Mouse (Mus musculus): Measurements from ENCODE around the gene Fbxw9.

Fbxw9 gene

DNA sequence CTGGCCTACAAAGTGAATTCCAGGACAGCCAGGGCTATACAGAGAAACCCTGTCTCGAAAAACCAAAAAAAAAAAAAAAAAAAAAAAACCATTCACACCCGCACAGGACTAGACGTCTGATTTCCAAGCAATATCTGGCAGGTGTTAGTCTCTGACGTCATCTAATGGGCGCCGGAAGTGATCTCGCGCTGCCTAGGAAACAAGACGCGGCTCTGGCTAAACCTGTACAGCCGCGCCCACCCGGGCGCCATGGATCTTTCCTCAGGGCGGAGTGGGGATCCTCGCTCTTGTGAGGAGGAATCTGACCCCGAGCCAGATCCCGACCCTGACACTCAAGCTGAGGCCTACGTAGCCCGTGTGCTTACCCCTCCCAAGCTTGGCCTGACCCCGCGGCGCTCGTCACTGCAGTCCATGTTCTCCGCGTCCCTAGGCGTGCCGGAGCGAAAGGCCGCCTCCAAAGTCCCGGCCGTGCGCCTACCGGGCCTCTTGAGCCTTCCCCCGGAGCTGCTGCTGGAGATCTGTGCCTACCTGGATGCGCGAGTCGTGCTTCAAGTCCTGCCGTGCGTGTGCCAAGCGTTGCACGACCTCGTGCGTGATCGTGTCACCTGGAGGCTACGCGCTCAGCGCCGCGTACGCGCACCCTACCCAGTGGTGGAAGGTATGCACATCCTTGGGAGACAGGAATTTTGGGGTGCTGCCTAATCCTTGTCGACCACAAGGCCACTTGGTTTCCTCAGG, at the start of gene Fbxw9:
Fbxw9 (plus strand) TSS at position 177 of the 738 bp plus-strand sequence.
- DNase-seq, result peak; percentile 83

DNA sequence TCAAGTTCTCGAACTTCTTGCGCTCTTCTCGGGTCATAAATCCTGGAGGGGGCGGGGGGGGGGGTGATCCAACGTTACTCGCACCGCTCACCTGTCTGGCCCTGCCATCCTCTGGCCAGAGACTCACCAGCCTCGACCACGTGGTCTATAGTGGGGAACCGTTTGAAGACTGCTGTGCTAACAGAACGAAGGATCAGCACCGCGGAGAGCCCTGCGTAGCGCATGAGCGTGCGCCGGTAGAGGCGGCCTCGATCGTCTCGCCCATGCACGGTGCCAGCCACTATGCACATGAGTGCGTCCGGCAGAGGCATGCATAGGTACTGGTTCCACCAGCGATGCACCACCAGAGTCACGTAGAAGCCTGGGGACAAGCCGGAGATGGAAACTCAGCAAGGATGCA, 48.6 kb upstream of the Fbxw9 start:
- no peak for DNase-seq

DNA sequence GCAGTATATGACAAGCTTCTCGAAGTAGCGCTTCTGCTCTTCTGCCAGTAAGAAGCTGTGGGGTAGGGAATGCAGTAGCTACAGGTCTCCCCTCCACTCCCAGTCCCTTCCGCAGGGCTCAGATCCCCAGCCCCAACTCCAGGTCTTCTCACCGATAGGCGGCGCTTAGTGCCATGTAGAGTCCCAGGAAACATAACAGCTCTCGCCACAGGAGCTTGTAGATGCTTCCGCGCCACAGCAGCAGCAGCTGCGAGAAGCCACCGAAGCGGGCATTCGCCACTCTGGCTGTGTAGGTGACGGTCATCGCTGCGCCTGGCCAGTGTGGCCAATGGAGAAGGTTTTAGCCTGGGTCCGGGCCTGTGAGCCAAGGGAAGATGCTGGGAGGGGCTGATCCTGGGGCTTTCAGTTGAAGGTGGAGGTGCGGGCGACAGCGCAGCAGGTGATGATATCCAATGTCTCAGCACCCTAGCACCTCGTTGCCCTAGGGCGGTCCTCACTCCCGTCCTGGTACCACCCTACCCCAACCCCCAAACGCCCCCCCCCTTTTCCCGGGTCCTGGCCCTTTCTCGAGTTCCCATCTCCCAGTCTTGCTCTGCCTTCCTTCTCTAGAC, 46.5 kb upstream of the Fbxw9 start:
- DNase-seq, result peak; percentile 71

DNA sequence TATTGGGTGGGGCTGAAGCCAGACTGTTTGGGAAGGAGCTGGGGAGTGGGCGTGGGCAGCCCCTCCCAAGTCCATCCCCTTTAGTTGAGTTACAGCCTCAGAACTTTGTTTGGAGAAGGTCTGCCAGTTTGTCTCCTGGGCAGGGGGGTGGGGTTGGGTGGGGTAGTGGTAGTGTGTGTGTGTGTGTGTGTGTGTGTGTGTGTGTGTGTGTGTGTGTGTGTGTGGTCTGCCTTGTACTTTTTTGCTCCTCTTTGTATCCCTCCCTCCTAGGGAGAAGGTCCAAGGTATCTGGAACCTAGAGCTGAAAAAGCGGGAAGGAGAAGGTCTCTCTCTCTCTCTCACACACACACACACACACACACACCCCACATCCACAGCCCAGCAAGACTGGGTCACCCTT, 45.4 kb upstream of the Fbxw9 start, which contains the start of gene Best2:
Best2 (minus strand) TSS at position 101 of the 400 bp plus-strand sequence.
- no peak for DNase-seq

DNA sequence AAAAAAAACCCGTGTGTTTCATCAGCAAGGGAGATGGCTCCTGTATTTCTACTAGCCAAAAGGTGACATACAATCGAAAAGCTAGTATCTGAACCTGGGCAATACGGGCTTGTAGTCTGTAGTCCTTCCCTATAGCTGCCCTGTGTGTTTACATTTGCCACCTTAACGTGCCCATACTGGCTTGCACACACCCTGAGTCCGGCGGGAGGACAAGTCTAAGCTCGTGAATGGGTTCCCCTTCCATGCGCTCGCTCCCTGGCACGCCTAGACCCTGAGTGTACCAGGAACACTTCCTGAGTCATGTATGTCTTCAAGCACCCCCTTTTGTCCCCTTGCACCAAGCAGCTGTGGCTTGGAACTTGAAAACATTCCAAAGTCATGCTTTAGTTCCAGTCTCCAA, 43.1 kb upstream of the Fbxw9 start:
- no peak for DNase-seq

DNA sequence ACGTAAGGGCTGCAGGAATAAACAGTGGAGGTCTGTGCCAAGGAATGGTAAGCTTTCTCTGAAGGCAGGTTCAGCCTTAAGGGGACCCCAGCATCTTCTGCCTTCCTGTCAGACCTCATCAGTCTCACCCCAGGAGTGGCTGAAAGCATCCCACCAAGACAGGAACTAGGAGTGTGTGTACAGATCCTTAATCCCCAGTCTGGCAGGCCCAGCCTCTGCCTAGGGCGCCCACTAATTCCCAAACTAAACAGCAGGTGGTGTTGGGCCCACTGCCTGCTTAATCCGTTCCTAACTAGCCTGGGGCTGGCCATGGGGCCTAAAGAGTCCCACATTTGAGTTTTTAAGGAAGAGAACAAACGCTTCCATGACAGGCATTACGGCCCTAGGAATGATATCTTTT, 42.6 kb upstream of the Fbxw9 start:
- DNase-seq, result no peak

DNA sequence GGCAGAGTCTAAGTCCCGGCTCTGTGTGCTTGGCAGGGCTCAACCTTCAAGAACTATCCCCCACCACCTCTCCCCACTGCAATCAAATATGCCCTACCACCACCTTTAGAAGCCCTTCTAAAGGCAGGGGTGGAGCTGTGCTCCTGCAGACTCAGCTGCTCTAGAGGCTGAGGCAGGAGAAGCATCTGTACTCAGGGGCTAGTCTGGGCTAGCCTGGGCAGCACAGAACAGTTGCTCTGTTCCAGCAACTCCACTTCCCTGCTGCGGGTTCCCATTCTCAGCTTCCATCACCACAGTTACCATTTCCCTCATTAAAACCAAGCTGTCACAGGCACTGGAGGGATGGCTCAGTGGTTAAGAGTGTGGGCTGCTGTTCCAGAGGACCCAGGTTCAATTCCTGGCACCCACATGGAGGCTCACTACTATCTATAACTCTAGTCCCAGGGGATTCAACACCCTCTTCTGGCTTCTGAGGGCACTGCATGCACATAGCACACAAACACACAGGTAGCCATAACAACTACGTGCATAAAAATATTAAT, 38.3 kb upstream of the Fbxw9 start:
- no peak for DNase-seq

DNA sequence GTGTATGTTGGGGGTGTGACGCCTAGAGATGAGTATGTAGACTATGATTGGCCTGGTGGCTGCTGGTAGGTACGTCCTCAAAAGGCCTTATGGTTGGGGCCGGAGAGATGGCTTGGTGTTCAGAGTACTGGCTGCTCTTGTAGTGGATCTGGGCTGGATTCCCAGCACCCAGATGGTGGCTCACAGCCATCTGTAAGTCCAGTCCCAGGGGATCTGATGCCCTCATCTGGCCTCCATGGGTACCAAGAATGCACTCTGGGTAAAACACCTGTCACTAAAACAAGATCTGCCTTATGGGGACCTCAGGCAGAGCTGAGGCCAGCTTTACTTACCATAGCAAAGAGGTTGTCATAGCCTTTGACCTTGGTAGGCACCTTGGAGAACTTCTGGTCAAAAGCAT, 36.0 kb upstream of the Fbxw9 start:
- no peak for DNase-seq

DNA sequence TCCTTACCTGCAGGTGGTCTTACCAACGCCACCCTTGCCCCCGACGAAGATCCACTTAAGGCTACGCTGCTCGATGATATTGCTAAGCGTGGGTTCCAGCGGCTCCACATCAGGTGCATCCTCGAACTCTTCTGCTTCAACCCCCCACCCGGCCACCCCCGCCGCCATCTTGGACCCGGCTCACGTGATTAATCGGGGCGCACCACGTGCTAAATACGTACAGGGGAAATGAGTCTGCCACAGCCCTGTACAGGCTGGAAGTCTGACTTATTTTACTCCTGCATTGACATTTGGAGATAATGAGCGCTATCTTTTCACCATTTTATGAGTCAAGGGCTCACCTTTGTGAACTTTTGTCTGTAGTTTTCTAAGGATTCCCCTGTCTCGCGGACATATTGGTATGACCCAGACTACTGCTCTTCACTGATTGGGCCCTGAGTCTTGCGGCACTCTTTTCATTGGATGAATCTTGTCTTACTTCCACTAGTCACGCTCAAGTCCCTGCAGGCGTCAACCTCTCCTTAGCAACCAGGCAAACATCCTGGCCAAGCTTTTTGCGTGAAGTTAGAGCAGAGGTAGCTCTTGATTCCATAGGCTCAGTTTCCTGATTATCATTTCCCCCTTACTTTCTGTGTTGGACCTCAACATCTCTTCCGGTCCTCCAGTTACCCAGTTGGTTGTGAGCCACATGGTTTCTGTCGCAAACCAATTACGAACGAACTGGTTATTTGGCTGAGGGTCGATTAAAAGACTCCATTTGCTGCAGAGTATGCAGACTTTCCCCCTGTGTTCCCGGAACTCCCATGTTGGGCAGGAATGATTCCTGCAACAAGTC, 34.5 kb upstream of the Fbxw9 start, which contains the start of gene Asna1:
Asna1 (minus strand) TSS at position 184 of the 835 bp plus-strand sequence.
- DNase-seq, result peak; percentile 78

DNA sequence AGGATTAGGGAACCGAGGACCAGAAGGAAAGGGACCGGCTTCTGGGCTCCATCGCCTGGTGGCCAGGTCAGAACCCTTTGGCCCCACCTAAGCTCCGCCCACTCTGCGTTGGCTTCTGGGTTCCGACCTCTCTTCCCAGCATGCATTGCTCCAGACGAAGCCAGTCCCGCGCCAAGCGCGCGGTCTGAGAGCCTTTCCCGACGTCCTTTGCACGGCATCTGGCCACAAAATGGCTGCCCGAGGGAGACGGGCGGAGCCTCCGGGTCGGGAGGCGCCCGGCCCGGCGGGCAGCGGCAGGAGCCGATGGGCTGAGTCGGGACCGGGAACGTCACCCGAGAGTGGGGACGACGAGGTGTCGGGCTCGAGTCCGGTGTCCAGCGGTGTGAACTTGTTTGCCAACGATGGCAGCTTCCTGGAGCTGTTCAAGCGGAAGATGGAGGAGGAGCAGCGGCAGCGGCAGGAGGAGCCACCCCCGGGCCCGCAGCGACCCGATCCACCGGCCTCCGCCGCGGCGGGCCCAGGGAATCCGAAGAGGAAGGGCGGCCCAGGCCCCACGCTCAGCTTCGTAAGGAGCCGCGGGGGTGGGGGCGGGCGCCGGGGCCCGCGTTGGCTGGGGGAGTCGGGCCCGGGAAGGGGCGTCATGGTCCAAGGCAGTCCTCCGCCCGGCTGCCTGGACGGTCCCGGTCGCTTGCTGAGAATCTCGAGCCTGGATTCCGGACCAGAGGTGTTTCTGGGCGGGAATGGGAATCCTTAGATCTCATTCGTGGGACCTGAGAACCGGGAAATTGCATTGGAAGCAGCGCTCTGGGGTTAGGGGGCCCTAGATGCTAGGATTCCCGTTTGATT, 33.0 kb upstream of the Fbxw9 start, which contains the start of gene Trir:
Trir (plus strand) TSS at position 154 of the 846 bp plus-strand sequence.
- peak; percentile 96 for DNase-seq

DNA sequence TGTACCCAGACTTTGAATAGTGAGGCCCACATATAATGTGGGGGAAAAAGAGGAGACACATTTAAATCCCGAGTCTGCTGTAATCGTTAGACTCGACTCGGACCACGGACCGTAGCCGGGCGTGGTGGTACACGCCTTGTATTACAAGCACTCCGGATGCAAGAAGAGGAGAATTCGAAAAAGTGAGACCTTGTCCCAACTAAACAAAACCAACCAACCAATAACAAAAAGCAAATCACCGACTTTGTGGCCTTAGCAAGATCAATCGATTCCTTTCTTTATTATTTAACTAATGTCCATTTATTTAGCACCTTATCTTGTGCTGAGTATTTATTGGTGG, 32.4 kb upstream of the Fbxw9 start:
- no peak for DNase-seq

DNA sequence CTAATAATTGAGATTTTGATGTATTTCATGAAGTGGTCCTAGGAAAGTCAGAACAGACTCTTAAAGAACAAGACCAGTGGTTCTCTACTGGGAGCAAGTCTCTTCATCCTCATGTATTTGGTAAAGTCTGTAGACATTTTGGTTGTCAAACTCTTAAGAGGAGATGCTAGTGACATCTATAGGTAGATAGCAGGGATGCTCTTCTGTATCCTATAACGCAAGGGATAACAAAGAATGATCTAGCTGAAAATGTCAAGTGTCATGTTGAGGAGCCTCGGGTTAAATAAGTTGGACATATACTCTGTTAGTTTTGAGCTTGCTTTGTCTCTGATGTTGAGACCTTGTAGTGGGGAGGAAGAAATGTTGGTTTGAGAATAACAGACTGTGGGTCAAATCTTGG, 31.9 kb upstream of the Fbxw9 start:
- no peak for DNase-seq

DNA sequence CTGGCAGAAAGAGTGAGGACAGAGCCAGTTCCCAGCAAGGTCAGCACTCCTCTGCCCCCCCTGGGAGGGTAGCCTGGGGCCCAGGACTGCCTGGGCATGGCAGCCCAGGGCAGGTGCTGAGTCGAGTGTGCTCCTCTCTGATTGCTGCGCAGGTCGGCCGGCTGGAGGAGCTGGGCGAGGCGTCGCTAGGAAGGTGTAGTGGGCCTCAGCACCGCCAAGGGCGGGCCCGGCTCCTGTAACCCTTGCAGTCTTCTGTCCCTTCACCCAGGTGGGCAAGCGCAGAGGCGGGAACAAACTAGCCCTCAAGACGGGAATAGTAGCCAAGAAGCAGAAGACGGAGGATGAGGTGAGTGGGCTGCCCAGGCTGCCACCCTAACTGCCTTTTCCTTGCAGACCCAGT, 30.6 kb upstream of the Fbxw9 start:
- DNase-seq, result no peak

DNA sequence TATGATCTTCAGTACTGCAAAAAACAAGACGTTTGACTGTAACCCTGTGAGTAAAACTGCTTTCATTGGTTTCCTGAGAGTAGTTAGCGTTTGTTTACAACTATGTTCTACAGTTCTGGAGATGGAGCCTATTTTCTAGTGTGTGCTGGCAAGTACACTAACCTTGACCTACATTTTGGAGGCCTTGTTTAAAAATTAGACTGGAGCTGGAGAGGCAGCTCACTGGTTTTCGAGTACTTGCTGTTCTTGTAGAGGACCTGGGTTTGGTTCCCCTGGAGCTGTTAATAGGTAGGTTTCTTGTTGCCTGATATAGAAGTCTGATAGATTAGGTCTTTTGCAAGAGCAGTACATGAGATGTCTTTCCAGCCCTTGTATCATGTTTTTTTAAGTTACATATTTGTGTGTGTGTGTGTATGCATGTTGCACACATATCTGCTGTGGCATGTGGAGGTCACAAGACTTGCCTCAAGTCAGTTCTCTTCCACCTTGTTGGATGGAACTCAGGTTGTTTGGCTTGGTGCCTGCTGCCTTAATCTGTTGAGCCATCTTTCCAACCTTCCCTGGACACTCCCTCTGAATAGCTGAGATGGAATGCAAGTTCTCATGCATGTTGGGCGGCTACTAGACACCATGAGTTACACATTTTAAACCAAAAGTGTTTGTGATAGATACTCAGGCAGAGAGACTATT, 27.1 kb upstream of the Fbxw9 start:
- DNase-seq, result no peak

DNA sequence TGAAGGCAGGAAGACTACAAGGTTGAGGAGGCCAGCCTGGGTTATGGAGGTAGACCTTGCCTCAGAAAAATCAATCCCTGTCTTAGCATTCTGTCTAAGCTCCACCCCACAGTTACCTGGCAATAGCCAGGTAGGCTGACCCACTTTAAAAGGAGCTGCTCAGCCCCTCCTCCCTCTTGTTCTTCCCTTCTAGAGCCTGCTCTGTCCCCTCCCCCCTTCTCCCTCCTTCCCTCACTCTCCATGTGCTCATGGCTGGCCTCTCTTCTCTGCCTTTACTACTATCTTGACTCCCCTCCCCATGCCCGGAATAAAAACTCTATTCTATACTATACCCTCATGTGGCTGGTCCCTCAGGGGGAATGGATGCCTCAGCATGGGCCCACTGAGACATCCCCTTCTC, 26.0 kb upstream of the Fbxw9 start:
- DNase-seq, result no peak

DNA sequence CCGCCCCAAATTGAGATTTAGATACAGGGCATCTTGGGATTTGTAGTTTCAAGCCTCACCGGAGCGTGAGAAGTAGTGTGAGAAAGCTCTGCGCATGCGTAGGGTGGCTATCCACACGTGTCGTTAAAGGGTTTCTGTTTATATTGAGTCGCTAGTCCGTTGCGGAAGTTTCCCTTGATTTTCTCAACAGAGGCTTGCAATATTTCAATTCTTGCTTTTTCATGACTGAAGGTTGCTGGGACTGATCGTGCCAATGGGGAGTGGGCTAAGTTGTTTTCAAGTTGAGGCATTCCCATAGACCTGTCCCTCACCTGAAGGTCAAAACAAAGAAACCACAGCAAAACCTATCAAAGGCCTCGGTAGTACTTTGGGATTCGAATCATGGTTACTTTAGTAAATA, 25.1 kb upstream of the Fbxw9 start:
- peak; percentile 57 for DNase-seq

DNA sequence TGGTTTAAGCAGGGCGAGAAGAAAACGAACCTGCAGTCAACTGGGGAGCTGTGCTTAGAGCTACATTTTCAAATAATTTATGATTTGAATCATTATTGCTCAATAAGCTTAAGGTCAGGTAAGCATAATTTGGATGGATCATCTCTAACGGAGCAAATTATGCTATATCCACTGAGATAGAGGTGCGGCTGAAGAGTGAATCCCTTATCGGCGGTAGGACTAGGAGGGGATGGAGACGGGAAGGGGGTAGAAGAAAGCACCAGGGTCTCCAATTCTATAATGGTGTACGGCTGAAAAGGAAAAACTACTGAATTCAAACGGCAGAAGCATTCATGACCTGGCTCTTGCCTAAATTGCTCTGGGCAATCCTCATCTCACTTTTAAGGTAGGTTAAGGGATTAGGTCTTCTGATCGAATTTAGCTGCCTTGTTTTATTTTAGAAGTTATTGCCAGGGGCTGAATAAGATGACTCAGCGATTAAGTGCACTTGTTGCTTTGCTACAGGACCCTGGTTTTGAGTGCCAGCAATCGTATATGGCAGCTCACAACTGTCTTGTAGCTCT, 24.6 kb upstream of the Fbxw9 start:
- DNase-seq, result no peak

DNA sequence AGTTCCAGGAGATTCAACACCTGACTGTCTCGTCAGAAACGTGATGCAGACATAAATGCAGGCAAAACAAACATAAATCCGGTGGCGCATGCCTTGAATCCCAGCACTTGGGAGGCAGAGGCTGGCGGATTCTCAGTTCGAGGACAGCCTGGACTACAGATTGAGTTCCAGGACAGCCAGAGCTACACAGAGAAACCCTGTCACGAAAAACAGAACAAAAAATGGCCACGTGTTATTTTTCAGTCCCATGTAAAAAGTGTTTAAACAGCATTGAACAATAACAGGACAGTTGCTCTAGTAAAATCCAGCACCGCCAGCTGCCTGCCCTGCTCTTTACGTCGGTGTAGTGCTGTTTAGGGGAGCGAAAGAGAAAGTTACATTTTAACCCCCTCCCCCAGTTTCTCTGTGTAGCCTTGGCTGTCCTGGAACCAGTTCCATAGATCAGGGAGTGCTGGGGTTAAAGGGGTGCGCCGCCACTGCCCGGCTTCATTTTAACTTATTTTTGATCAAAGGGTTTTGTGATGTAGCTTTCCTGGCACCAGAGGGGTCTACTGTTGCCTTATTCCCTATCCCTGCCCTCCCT, 24.0 kb upstream of the Fbxw9 start:
- peak; percentile 33 for DNase-seq

DNA sequence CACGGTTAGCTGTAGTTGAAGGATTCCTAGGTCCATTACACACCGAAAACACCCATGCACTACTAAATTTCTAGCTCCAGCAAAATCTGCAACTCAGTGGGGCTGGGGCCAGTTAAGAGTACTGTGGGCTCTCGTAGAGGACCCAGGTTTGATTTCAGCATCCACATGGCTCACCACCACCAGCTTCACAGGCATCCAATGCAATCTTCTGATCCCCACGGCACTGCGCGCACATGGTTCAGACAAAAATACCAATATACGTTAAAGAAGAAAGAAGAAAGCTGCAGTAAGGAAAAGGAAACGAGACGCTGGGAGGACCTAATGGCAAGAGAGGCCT, 23.5 kb upstream of the Fbxw9 start:
- DNase-seq, result no peak

DNA sequence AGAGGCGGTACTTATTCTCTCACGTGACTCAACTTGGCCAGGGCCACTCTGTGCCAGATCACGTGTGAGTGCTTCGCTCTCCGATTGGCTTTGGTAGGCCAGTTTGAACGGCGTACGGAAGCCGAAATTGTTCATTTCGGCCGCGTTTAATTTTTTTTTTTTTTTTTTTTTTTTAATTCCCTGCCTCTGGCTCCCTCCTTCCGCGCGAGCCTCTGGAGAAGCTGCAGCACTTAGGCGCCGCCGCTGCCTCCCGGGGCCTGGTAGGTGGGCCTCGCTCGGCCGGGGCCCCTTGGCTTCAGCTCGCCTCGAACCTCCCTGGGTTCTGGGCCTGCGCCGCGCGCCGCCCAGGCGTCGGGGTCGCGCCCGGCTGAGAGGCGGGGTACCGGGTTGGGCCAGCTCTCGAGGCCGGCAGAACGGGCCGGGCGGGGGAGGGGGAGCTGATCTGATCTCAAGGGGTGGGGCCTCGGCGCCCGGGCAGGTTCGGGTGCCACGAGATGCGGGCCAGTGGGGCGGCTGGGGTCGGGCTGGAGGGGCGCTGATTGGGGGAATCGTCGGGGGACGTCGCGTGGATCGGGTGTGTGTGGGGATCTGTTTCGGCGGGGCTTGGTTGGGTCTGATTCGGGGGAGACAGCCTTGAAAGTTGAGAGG, 23.0 kb upstream of the Fbxw9 start, which contains the start of gene Tnpo2:
Tnpo2 (plus strand) TSS at position 198 of the 648 bp plus-strand sequence.
- peak; percentile 86 for DNase-seq

DNA sequence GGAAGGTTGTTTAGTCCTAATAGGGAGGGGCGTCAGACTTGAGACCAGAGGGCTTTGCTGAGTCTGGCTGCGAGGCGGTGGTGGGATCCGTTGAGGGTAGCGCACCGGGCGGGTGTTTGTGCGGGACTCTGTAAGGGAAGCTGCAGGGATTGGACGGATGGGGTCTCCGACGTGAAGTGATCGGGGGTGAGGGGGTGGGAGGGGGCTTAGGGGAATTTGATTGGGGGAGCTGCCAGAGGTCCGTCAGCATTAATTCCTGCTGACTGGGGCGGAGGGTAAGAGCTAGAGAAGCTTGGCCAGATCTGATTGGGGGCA, 22.5 kb upstream of the Fbxw9 start:
- no peak for DNase-seq
